Mouse (Mus musculus): ENCODE data around the gene Ccdc97. TPM values are rescaled to one million over a fixed set of nuclear protein-coding genes. Genes with fewer than 3 reads are reported as not detected.
"Not testable (repeated sequence)": the region's sequence is repeated elsewhere in the genome, so short reads cannot be mapped to it uniquely, and the experiment has no call there.

Gene Ccdc97
- polyA plus RNA-seq, 1 experiment from 2014 or later = 16.9 TPM

DNA sequence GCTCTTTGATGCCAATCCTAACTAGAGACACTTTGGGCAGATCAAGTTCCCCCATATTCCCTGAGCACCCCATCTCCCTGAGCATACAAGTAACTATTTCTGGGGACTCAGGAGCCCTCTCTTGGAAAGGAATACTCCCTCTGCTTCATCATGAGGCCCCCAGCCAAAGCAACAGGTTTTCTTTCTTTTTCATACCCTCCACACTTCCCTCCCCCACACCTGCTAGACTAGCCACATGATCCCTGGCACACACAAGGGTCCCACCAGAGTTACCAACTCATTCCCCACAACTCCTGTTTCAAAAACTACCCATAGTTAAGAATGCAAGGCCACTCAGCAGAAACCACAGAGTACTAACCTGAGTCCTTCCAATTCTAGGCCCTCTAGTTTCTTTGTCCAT is 34.2 kb upstream of the Ccdc97 start:
- Histone ChIP-seq H3K4me3 (replicated peaks) (peak overlapping the region; percentile 97), H3K27ac (no peak overlapping the region)

DNA sequence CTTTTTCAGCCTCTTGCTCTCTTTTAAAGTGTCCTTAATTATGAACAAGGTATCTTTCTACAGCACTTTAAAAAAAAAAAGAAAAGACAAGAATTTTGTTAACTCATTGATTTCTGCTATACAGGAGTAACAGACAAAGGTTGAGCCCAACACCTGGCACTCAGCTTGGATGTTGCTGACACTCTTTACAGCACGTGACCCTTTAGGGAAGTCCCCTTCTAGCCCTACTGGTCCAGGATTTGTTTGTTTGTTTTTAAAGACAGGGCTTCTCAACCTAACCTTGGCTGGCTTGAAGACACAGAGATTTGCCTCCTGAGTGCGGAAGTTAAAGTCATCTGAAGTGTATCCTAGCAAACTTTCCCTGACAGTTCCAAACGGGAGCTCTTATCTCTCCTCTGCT is 28.0 kb upstream of the Ccdc97 start:
- Histone ChIP-seq H3K27ac (no peak overlapping the region), H3K4me3 (replicated peaks) (no peak overlapping the region), H3K4me1 (no peaks in the 10 kb centered on the region), H3K36me3 (peaks cover 77% of the 10 kb centered on the region), H3K4me2 (no peak overlapping the region), H3K9me3 (no peaks in the 10 kb centered on the region), H3K27me3 (replicated peaks) (no peaks in the 10 kb centered on the region), H3K9ac (no peak overlapping the region)
- no peak for ATAC-seq (ENCODE audit: insufficient read depth, low FRiP score, low read depth)
- 64% methylated on average over 3 of the region's 3 CpGs for WGBS

More for the DNA sequence above, 34.2 kb upstream of the Ccdc97 start:
- H3K4me2 ChIP-seq = peak overlapping the region; percentile 84
- no peak for ATAC-seq (ENCODE audit: insufficient read depth, low FRiP score, low read depth)
- H3K27me3 ChIP-seq (replicated peaks) = no peaks in the 10 kb centered on the region
- no peaks in the 10 kb centered on the region for H3K9me3 ChIP-seq
- H3K4me1 ChIP-seq = peaks cover 14% of the 10 kb centered on the region
- H3K36me3 ChIP-seq = peaks cover 21% of the 10 kb centered on the region
- peak overlapping the region; percentile 96; the same call in 1 of the 2 replicates for H3K9ac ChIP-seq

DNA sequence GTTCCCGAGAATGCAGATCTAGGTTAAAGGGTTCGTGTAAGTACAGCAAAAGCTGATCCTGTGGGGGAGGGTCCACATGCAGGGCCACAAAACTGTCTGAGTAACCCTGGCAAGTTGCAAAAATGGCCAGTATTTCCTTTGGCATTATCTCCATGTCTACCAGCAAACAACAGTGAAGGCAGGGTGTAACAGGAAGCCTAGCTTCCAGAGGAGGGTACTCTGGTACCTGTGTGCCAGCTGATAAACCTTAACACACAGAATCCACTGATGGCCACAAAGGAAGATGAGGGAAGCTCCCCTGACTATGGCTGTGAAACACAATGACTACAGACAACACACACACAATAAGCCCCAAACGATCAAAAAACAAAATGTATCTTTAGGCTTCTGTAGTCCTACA is 19.4 kb upstream of the Ccdc97 start:
- H3K4me1 ChIP-seq = no peaks in the 10 kb centered on the region
- no peak overlapping the region for H3K9ac ChIP-seq
- 80% methylated on average over 3 of the region's 3 CpGs for WGBS
- H3K27me3 ChIP-seq (replicated peaks) = no peaks in the 10 kb centered on the region
- ATAC-seq (ENCODE audit: insufficient read depth, low FRiP score, low read depth) = no peak
- H3K4me3 ChIP-seq (replicated peaks) = no peak overlapping the region
- H3K4me2 ChIP-seq = no peak overlapping the region
- H3K9me3 ChIP-seq = no peaks in the 10 kb centered on the region
- peaks cover 78% of the 10 kb centered on the region for H3K36me3 ChIP-seq
- no peak overlapping the region for H3K27ac ChIP-seq

DNA sequence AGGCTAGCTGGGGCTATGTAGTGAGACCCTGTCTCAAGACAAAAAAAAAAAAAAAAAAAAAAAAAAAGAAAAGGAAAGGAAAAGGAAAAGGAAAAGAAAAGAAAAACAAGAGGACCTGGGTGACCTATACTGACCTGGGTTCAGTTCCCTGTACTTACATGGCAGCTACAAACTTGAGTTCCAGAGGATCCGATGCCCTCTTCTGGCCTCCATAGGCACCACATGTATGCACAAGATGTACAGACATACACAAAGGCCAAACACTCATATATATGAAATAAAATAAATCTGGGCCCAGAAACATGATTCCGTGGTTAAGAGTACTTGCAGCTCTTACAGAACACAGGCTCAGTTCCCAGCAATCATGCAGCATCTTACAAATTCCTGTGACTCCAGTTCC is 18.0 kb upstream of the Ccdc97 start:
- Histone ChIP-seq H3K4me3 (replicated peaks) (no peak overlapping the region), H3K27me3 (replicated peaks) (no peaks in the 10 kb centered on the region), H3K9ac (no peak overlapping the region), H3K9me3 (no peaks in the 10 kb centered on the region), H3K27ac (no peak overlapping the region), H3K4me1 (no peaks in the 10 kb centered on the region), H3K4me2 (no peak overlapping the region), H3K36me3 (peaks cover 81% of the 10 kb centered on the region)
- ATAC-seq (ENCODE audit: insufficient read depth, low FRiP score, low read depth) = no peak
- WGBS = 90% methylated on average over 2 of the region's 2 CpGs

DNA sequence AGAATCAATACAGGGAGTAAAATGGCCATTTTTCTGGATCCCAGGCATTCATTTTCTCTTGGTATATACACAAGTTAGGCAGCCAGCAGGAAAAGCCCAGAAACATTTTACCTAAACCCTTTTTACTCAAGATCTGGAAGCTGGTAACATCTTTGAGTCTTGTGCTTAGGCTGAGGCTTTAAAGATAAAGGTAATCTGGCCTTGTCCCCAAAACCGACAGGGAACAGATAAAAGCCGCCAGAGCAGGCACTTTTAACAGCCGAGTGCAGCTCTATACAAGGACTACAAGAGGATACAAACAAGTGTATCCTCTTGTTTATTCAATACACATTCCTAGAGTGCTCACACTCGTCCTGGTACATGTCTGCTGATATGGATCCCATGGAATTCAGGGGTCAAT is 16.1 kb upstream of the Ccdc97 start:
- H3K4me1 ChIP-seq = no peaks in the 10 kb centered on the region
- H3K4me3 ChIP-seq (replicated peaks) = no peak overlapping the region
- H3K27ac ChIP-seq = no peak overlapping the region
- no peaks in the 10 kb centered on the region for H3K9me3 ChIP-seq
- no peaks in the 10 kb centered on the region for H3K27me3 ChIP-seq (replicated peaks)
- H3K9ac ChIP-seq = no peak overlapping the region
- no peak for ATAC-seq (ENCODE audit: insufficient read depth, low FRiP score, low read depth)
- WGBS = 39% methylated on average over 4 of the region's 4 CpGs
- no peak overlapping the region for H3K4me2 ChIP-seq
- H3K36me3 ChIP-seq = peaks cover 79% of the 10 kb centered on the region

DNA sequence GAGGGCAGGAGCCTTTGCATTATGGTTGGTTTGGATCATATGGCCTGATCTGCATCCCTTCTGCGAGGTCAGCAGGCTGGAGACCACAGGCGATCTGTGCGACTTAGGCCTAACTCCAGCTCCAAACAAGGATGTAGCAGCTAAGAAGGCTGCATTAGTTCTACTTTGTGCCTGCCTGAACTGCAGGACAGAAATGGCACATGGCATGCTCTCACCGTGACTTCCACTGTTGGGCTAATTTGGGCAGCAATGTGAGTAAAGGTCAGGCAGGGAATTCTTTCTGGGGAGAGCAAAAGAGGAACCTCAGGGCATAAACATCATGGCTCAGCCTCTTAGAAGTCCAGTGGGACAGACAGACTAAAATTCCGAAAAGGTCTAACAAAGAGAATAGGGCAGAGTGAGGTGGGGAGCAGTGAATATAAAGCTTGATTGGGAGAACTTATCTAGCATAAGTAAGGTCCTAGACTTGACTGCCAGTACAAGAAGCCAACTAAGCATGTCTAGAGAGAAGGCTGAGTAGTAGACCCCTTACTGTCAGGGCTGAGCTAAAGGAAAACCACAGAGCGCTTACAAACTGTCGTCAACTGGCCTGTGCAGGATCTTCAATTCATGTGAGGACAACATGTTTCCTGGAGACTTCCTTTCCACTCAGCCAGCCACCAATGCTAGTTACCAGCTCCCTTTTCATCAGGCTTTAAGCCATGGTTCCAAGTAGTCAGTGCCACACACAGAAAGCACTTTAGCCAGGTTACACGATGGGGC is 12.6 kb upstream of the Ccdc97 start:
- no peak overlapping the region for H3K27ac ChIP-seq
- WGBS = 89% methylated on average over 8 of the region's 8 CpGs

DNA sequence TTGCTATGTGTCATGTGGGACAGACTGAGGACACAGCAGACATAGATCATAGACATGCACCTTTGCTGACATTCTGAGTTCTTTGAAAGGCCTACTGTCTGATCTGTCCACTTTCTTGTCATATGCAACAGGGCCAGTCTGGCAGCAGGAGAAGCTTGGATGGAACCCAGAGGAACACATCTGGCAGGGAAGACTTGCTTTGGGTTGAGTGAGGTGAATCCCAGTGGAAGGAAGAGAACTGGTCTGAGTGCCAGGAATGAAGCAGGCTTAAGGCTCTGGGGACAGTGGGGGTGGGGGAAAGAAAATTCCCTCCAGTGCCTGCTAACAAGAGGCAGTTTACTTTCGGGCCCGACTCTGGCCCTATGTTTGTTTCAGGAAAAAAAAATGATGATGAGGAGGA is 11.0 kb upstream of the Ccdc97 start:
- WGBS = 78% methylated on average over 2 of the region's 2 CpGs
- Histone ChIP-seq H3K27ac (no peak overlapping the region), H3K36me3 (peaks cover 88% of the 10 kb centered on the region)

More for the DNA sequence above, 12.6 kb upstream of the Ccdc97 start:
- Histone ChIP-seq H3K4me1 (no peaks in the 10 kb centered on the region), H3K4me2 (no peak overlapping the region), H3K36me3 (peaks cover 87% of the 10 kb centered on the region), H3K9me3 (no peaks in the 10 kb centered on the region), H3K9ac (no peak overlapping the region), H3K27me3 (replicated peaks) (no peaks in the 10 kb centered on the region), H3K4me3 (replicated peaks) (no peak overlapping the region)
- no peak for ATAC-seq (ENCODE audit: insufficient read depth, low FRiP score, low read depth)

DNA sequence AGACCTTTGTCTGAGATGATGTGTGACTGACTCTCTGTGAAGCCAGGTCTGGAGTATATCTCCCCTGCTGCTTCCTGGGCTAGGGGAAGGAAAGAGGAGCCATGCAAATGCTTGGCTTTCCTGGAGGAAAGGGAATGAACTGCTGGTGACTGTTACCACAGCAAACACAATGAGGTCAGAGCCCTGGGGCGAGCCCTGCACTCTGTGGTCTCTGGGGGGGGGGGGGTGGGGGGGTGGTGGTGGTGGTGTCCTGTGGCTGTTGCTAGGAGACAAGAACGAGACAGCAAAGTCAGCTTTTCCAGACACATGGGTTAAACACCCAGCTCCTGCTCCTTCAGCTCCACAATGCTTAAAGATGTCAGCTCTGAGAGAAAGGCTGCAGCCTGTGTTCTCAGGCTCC is 10.5 kb upstream of the Ccdc97 start:
- WGBS = 42% methylated on average over 2 of the region's 2 CpGs
- Histone ChIP-seq H3K36me3 (peaks cover 90% of the 10 kb centered on the region), H3K9me3 (no peaks in the 10 kb centered on the region), H3K4me1 (no peaks in the 10 kb centered on the region), H3K27ac (no peak overlapping the region), H3K4me2 (no peak overlapping the region), H3K27me3 (replicated peaks) (no peaks in the 10 kb centered on the region), H3K4me3 (replicated peaks) (no peak overlapping the region), H3K9ac (no peak overlapping the region)
- ATAC-seq (ENCODE audit: insufficient read depth, low FRiP score, low read depth) = no peak

More for the DNA sequence above, 11.0 kb upstream of the Ccdc97 start:
- Histone ChIP-seq H3K4me2 (no peak overlapping the region), H3K27me3 (replicated peaks) (no peaks in the 10 kb centered on the region), H3K9ac (no peak overlapping the region), H3K9me3 (no peaks in the 10 kb centered on the region), H3K4me3 (replicated peaks) (no peak overlapping the region), H3K4me1 (no peaks in the 10 kb centered on the region)
- ATAC-seq (ENCODE audit: insufficient read depth, low FRiP score, low read depth) = no peak

DNA sequence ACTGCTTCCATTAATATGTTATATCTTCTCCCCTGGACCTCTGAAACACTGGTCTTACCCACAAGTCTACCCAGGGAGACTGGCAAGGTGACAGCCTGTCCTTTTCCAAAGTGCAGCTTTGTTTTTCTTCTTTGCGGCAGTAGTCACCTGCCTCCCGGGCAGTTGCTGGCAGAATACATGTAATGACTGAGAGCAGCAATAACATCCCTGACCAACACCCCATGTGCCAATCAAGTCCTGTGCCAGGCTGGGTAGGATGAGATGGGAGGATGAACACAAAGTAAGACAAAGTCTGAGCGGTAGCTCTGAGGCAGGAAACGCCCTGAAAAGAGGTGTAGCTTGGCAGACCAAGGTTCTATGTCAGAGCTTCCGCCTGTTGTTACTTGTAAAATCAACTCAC is 8.9 kb upstream of the Ccdc97 start:
- H3K27ac ChIP-seq = no peak overlapping the region
- no peak overlapping the region for H3K9ac ChIP-seq
- ATAC-seq (ENCODE audit: insufficient read depth, low FRiP score, low read depth) = no peak
- H3K4me3 ChIP-seq (replicated peaks) = no peak overlapping the region
- no peak overlapping the region for H3K4me2 ChIP-seq
- 88% methylated on average over 5 of the region's 5 CpGs for WGBS
- H3K36me3 ChIP-seq = peaks cover 93% of the 10 kb centered on the region
- H3K4me1 ChIP-seq = no peaks in the 10 kb centered on the region
- H3K27me3 ChIP-seq (replicated peaks) = no peaks in the 10 kb centered on the region
- H3K9me3 ChIP-seq = no peaks in the 10 kb centered on the region

DNA sequence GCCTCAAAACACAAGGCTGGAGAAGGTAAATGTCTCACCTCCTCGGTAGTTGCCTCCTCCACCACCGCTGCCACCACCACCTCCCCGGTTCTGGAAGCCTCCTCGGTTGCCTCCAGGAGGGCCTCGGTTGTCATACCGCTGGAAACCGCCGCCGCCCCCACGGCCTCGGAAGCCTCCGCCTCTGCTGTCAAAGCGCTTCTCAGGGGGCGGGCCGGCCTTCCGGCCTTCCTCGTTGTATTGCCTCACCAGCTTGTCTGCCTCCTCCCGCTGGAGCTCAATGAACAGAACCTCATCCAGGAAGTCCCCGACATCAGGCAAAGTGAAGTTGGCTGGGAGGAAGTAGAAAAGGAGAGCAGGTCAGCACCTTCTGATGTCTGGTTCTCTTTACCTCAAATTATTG is 7.0 kb upstream of the Ccdc97 start:
- WGBS = 77% methylated on average over 19 of the region's 19 CpGs
- Histone ChIP-seq H3K4me2 (no peak overlapping the region), H3K36me3 (peaks cover 89% of the 10 kb centered on the region), H3K4me3 (replicated peaks) (no peak overlapping the region), H3K9me3 (no peaks in the 10 kb centered on the region), H3K27ac (no peak overlapping the region), H3K27me3 (replicated peaks) (no peaks in the 10 kb centered on the region), H3K4me1 (no peaks in the 10 kb centered on the region), H3K9ac (no peak overlapping the region)
- ATAC-seq (ENCODE audit: insufficient read depth, low FRiP score, low read depth) = no peak

DNA sequence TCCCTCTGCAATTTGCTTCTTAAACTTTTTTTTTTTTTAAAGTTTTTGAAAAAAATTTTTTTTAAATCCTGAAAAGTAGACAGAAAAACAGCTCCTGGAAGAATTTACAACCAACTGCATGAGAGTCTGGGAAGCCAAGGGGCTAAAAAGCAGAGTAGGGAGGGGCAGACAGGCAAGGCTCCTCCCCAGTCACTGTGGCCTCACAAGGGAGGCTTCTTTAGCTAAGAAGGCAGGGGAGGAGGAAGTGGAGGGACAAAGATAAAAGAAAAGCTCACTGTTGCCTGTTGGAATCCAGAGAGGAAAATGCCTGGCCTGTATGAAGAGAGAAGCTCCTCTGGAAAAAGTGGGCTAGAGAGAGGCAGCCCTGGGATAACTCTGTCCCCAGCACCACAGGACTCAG is 2.9 kb upstream of the Ccdc97 start:
- not testable (repeated sequence) for ATAC-seq (ENCODE audit: insufficient read depth, low FRiP score, low read depth); H3K27ac ChIP-seq; H3K9me3 ChIP-seq; H3K4me2 ChIP-seq; H3K4me3 ChIP-seq (replicated peaks); H3K27me3 ChIP-seq (replicated peaks); H3K9ac ChIP-seq
- Histone ChIP-seq H3K4me1 (peaks cover 15% of the 10 kb centered on the region), H3K36me3 (peaks cover 63% of the 10 kb centered on the region)

DNA sequence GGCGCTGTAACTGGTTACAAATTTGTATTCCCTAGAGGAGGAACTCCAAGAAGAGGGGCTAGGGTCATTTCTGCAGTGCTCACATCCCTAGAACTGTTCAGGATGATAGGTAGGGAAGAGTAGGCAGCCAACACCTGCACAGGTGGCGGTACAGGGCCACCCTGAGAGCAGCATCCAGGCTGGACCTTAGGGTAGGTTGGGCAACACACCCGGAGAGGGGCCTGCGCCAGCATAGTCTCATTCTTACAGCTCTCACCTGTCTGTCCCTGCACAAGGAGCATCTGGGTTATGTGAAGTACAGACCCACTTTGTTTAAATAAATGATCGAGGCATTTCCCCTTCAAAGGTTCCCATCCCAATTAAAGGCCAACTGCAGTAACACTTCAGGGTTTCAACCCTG is 1.9 kb upstream of the Ccdc97 start:
- Histone ChIP-seq H3K9ac (no peak overlapping the region), H3K36me3 (peaks cover 56% of the 10 kb centered on the region), H3K4me2 (no peak overlapping the region), H3K9me3 (no peaks in the 10 kb centered on the region), H3K27ac (no peak overlapping the region), H3K27me3 (replicated peaks) (no peaks in the 10 kb centered on the region), H3K4me1 (peaks cover 15% of the 10 kb centered on the region), H3K4me3 (replicated peaks) (no peak overlapping the region)
- no peak for ATAC-seq (ENCODE audit: insufficient read depth, low FRiP score, low read depth)
- 84% methylated on average over 5 of the region's 5 CpGs for WGBS
